Mouse (Mus musculus) kidney, adult 2 months (tissue): ENCODE results near the gene Krtap29-1.

Source experiments
- CTCF ChIP-seq: fragments of 200-500 bp; conservative IDR thresholded peaks from 2 replicates; pipeline ENCODE4 v1.5.1; 2011; ENCODE audit warnings: low read depth, mild to moderate bottlenecking, control low read depth, low read length, moderate library complexity, mixed read lengths; ENCODE audit not compliant: insufficient read depth, insufficient read length
- POLR2A ChIP-seq: fragments of 200-500 bp; IDR thresholded peaks from one replicate; pipeline ENCODE4 v1.6.1; 2011; ENCODE audit warnings: low read depth, low read length, control low read depth

DNA sequence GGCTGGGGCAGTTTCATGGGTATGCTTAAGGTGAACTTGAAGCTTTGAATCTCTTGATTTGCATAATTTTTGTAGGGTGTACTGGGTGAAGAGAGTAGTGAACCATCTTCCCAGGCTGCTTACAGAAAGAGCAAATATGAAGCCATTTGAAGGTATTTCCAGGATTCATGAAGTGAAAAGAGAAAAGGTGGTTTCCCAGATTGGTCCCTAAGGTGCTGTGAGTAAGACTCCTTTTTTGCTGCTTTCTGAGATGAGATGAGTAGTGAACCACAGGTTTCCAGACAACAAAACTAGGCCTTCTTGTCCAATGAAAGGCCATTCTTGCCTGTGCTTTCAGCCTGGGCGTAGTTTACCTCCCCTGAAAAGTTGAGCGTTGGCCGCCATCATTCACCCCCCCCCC is 9.7 kb upstream of the Krtap29-1 start:
- TF ChIP-seq CTCF (no peak), POLR2A (no peak)
